Mouse (Mus musculus): ENCODE data around the gene Tenm2.

Gene Tenm2

DNA sequence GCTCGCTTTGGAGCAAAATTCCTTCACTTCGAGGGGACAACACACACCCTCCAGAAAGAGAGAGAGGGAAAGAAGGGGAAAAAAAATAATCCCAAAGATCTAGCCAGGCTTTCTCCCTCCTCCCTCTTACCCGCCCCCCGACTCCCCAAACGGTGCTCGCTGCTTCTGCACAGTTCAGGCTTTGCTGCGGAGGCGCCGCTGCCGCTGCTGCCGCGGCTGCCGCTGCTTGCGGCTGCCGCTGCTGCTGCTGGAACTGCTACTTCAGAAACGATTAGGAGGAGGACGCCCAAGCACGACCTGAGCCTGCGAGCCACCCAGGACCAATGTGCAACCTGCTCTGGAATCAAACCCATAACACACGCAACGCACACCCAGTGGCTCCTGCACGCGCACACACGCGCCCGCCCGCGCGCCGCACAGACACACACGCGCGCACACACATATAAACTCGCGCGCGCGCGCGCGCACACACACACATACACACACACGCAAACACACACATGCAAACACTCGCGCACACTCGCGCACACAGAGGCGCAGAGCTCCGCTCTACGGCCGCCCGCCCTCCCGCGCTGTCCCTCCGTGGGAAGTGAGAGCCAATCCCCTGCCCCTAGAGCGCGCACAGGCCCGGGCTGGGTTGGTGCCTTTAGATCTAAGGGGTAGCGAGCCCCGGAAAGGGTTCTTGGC is at the start of gene Tenm2:
Gene Tenm2 (minus strand): TSS at position 51 of the 687 bp plus-strand sequence.
- no peak for DNase-seq

- DNase-seq: no peak
Observed at GRCm38 (mm10) chr11:37285186-37285585, 49.4 kb upstream of the Tenm2 start.

- no peak for DNase-seq
Observed at GRCm38 (mm10) chr11:37248796-37249195, 13.0 kb upstream of the Tenm2 start.

- DNase-seq: no peak
Observed at GRCm38 (mm10) chr11:37237096-37237725, 1.4 kb upstream of the Tenm2 start.

- no peak for DNase-seq
Observed at GRCm38 (mm10) chr11:37236601-37237083, 878 bp upstream of the Tenm2 start.

GRCm38 (mm10) chr11:37235021-37235795 is 556 bp downstream of the Tenm2 start:
- no peak for DNase-seq

DNA sequence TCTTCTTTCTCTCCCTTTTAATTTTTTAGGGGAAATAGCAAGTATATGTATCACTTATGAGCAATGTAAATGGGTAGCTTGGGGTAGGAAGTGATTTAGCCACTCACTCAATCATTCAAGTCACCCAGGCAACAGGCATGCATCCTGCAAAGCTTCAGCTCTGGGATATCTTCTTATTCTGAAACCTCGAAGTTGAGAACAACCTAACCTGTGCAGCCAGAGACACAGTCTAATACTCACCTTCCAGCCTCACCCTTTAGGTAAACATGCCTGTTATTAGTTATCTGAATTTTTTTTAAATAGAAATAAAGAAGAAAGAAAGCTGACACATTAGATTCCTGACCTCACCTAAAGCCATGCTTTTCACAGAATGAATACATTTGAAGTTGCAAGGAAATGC is 8.4 kb downstream of the Tenm2 start:
- no peak for DNase-seq

DNA sequence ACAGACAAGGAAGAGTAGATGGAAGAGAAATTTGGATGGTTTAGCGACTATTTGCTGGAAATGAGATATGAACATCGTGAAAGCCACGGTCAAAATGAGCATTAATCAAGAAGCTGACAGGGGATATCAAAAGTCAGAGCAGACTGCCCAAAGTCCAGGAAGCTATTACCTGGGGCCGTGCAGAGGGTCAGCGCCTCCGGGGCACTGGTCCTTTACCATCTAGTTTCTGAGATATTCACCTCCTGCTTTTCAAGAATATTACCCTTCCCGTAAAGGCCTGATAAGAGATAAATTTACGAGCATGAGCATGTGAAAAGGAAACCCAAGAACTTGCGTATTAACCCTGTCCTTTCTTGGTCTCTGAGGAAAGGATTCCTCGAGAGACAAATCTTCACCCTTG is 8.8 kb downstream of the Tenm2 start:
- DNase-seq: no peak

- no peak for DNase-seq
Observed at GRCm38 (mm10) chr11:37222737-37223136, 13.0 kb downstream of the Tenm2 start.

GRCm38 (mm10) chr11:37222056-37222455 is 13.7 kb downstream of the Tenm2 start:
- no peak for DNase-seq

DNA sequence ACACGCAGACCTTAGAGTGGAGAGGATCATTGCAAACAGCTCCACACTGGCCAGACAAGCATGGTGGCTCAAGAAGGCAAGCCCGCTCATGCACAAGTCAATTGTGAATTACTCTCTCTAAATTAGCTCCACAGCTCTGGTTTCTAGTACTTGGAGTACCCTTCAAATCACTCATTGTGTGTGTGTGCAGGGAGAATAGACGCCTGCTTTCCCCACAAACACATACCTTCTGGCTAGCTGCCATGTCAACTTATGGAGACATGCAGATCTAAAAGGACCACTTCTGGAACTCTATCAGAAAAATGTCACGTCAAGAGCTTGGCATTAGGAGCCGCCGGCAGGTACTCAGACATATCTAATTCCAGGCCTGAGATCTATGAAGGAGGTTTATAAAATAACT is 14.8 kb downstream of the Tenm2 start:
- DNase-seq: no peak

DNA sequence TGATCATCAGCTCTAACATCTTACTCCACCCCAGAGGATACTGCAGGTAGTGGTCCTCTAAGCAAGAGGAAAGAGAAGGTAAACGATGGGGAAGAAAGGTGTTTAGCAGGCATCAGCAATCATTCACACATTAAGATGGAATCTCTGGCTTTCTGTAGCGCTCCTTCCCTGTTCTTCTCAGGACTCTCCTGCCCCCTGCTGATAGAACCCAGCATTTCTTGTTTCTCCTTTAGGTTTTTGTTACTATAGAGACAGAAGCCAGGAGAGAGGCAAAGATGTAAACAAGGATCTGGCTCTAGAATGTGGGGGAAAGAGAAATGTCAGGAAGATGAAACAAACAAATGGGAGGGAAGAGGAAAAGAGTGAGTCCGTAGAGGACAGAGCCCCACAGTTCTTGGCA is 49.6 kb downstream of the Tenm2 start:
- DNase-seq: peak; percentile 27

DNA sequence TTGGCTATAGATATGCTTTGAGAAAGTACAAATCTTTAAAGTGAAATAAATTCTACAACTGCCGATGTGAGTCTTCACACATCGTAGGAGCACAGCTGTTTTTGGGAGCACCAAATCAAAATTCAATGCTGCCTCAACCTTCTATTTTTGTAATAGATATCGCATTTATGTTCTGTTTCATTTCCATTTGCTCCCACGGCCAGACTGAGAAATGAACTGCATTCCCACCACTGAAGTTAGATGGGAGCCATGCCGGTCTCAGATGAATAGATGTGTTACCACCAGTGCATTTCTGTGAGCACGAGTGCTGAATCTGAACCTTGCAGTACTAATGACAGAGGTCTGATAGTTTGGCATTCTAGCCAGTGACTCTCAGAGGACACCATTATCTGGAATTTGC is 58.3 kb downstream of the Tenm2 start:
- DNase-seq: no peak

DNA sequence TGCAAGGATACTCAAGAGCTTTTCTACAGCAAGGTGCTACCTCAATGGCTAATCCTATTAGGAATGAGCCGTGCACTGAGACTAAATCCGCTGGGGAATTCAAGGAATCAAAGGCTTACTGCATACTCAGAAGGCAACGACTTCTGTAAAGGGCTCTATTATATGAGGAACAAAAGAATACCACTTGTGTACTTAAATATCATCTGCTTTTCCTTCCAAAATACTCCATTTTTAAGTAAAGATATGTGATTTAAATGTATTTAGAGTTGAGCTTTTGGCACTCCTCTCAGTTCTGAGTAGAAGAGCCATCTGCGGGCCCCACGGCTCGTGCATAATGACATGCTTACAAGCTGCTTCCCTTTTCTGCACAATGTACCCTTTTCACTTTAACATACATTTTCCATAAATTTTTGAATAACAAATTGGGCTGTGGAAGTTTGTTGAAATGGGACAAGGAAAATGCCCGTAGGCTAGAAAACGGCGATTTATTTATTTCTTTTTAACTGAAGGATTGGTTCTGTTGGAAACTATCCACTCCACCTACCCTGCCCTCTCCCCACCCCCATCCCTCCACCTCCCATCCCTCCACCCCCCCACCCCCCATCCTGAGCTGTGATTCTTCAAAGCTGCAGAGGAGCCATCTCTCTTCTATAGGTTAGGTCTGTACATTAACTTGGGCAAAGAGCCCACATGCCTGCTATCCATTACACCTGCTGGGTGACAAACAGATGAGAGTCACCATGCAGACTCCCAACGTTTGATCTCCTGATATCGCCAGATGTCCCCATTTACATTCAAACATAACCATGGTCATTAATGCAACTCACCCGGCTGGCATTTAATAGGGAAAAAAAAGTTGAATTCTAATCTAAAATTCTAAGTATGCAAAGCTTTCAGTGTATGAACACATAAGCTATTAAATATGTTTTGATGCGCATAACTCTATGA is 81.6 kb downstream of the Tenm2 start:
- DNase-seq: no peak

- DNase-seq: no peak
Observed at GRCm38 (mm10) chr11:37153382-37153781, 82.4 kb downstream of the Tenm2 start.

DNA sequence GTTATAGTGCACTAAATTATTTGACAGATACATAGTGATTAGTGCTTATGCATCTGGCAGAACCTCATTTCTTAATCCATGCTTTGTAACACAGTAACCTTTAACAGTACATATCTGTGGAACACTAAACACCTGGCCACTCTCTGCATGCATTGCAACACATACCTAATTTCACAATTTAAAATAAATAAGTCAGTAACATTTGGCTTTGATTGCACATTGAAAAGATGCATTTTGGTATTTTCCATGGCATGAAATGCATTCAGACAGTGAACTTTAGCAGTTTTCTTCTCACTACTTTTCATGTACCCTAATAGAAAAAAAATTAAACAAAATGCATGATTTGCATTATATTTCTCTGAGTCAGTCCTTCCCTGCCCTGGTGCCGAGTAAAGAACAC is 85.8 kb downstream of the Tenm2 start:
- no peak for DNase-seq

- DNase-seq: no peak
Observed at GRCm38 (mm10) chr11:37143996-37144395, 91.8 kb downstream of the Tenm2 start.

GRCm38 (mm10) chr11:37143478-37143877 is 92.3 kb downstream of the Tenm2 start:
- no peak for DNase-seq

GRCm38 (mm10) chr11:37128893-37129292 is 106.9 kb downstream of the Tenm2 start:
- DNase-seq: no peak

- no peak for DNase-seq
Observed at GRCm38 (mm10) chr11:37118058-37118457, 117.7 kb downstream of the Tenm2 start.

GRCm38 (mm10) chr11:37115188-37115587 is 120.6 kb downstream of the Tenm2 start:
- no peak for DNase-seq

- DNase-seq: no peak
Observed at GRCm38 (mm10) chr11:37107069-37107468, 128.7 kb downstream of the Tenm2 start.

DNA sequence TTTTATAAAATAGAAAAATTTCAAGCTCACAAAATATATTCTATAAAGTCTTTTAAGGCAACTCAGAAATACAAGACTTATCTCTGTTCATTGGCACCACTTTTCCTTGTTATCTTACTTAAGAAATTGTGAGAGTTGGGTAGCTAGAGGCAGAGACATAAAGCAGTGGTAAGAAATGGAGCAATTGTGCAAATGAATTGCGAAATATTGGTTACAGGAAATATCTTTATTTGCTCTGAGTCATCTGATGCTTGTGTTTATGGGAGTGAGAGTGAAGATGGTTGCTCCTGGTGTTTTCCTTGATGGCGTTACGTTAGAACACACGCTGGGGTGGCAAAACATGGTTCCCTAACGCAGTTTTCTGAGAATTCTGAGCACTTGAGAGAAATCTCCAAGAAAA is 156.4 kb downstream of the Tenm2 start:
- DNase-seq: no peak

All from kidney, adult 18-20 months (tissue).